Mouse (Mus musculus) embryo, embryonic 9.5 days (tissue): ENCODE data around the gene Ankrd65.

Experiments
- DNase-seq: peaks from one replicate; pipeline ENCODE4 v3.0.0-alpha.2; 2017; ENCODE audit errors: extremely low spot score

Ankrd65 gene

GRCm38 (mm10) chr4:155812665-155813181, 22.5 kb downstream of the Ankrd65 start:
- DNase-seq: peak; percentile 41

GRCm38 (mm10) chr4:155817533-155817932, 27.3 kb downstream of the Ankrd65 start:
- DNase-seq: no peak

- no peak for DNase-seq
These were observed 30.8 kb downstream of the Ankrd65 start for GRCm38 (mm10) chr4:155821025-155821424.

GRCm38 (mm10) chr4:155823443-155823842, 33.2 kb downstream of the Ankrd65 start:
- no peak for DNase-seq

GRCm38 (mm10) chr4:155829866-155830265, 39.6 kb downstream of the Ankrd65 start:
- no peak for DNase-seq

GRCm38 (mm10) chr4:155830596-155830995, 40.4 kb downstream of the Ankrd65 start:
- no peak for DNase-seq

- peak; percentile 97 for DNase-seq
These were observed 41.0 kb downstream of the Ankrd65 start, which contains the start of gene Aurkaip1 for GRCm38 (mm10) chr4:155831205-155831766. Aurkaip1 (plus strand) TSS chr4:155831272.

- no peak for DNase-seq
These were observed 41.6 kb downstream of the Ankrd65 start for GRCm38 (mm10) chr4:155831831-155832230.

- DNase-seq: no peak
These were observed 42.1 kb downstream of the Ankrd65 start for GRCm38 (mm10) chr4:155832321-155832720.

GRCm38 (mm10) chr4:155833234-155833633, 43.0 kb downstream of the Ankrd65 start:
- DNase-seq: no peak

- DNase-seq: peak; percentile 71
These were observed 43.6 kb downstream of the Ankrd65 start for GRCm38 (mm10) chr4:155833836-155834235.

GRCm38 (mm10) chr4:155837404-155838010, 47.3 kb downstream of the Ankrd65 start:
- no peak for DNase-seq

- no peak for DNase-seq
These were observed 48.2 kb downstream of the Ankrd65 start for GRCm38 (mm10) chr4:155838187-155839153.

GRCm38 (mm10) chr4:155839483-155839910, 49.3 kb downstream of the Ankrd65 start, which contains the start of gene Mxra8:
Mxra8 (plus strand) TSS chr4:155839680.
- peak; percentile 91 for DNase-seq

GRCm38 (mm10) chr4:155840076-155841002, 50.1 kb downstream of the Ankrd65 start:
- no peak for DNase-seq

- peak; percentile 69 for DNase-seq
These were observed 50.8 kb downstream of the Ankrd65 start for GRCm38 (mm10) chr4:155841003-155841454.

GRCm38 (mm10) chr4:155841651-155842270, 51.5 kb downstream of the Ankrd65 start:
- no peak for DNase-seq

GRCm38 (mm10) chr4:155843231-155843630, 53.0 kb downstream of the Ankrd65 start:
- no peak for DNase-seq

- peak; percentile 96 for DNase-seq
These were observed 56.8 kb downstream of the Ankrd65 start, which contains the start of gene Dvl1 for GRCm38 (mm10) chr4:155846871-155847578. Dvl1 (plus strand) TSS chr4:155847402.
